Mouse (Mus musculus): ENCODE results near the gene Slc17a2. TPM values are rescaled to one million over a fixed set of nuclear protein-coding genes. Genes with fewer than 3 reads are reported as not detected.

Gene Slc17a2
- polyA plus RNA-seq (2014; fragmentation: Illumina TruSeq; extraction: RNeasy Lipid Tissue Mini Kit (QIAGEN cat#74804)) = 0.09 TPM

DNA sequence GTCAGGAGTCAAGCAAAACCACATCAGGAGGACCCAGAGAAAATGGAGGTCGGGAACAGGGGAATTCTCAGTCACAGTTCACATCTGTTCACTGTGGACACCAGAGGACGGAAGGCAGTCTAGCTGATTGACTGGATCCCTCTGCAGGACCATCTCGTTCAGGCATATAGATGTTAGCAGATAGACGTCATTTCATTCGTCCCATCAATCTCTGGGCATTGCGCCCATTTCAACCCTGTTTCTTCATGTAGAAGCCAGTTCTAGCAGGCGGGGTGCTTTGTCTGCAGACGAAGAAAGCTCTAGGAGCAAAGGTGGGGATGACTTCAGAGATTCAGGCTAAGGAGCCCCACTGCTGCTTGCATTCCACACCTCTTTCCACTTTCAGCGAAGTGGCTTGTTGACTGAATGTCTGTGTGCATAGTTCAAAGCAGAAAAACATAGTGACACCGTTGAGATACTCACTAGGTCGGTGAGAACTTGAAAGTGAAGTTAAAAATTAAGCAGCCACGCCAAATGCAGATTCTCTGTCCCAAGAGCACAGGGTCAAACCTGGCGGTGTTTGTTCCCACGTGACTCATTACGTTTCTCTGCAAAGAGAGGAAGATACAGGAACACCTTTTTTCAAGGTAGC, at the start of gene Slc17a2:
Gene Slc17a2 (plus strand): TSS at position 572 of the 631 bp plus-strand sequence.

DNA sequence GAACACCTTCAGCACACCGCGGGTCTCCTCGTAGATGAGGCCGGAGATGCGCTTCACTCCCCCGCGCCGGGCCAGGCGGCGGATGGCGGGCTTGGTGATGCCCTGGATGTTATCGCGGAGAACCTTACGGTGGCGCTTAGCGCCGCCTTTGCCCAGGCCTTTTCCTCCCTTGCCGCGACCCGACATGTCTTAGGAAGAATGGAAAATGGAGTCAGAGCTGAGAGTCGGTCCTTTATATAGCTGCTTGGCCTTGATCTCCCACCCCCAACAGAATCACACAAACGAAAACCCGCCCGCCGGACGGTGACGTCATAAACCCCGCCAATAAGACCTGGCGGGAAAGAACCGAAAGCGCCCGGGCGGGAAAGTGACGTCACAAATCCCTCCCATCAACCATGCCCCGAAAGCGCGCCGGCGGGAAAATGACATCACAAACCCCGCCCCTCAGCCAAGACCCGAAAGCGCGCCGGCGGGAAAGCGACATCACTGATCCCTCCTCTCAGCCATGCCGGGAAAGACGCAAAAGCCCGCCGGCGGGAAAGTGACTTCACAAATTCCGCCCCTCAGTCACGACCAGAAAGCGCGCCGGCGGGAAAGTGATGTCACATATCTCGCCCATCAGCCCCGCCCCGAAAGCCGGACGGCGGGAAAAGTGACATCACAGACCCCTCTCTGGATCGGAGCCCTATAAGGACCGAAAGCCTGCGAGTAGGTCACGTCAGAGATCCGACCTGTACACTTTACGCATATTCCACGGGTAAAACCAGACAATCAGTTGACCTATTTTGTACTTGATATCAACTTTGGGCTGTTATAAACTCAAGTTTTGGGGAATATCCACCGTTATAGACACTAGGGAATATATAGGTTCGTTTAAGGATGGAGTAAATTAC, 45.6 kb upstream of the Slc17a2 start, which contains the start of gene Hist1h4a:
Gene Hist1h4a (minus strand): TSS at position 259 of the 893 bp plus-strand sequence.

DNA sequence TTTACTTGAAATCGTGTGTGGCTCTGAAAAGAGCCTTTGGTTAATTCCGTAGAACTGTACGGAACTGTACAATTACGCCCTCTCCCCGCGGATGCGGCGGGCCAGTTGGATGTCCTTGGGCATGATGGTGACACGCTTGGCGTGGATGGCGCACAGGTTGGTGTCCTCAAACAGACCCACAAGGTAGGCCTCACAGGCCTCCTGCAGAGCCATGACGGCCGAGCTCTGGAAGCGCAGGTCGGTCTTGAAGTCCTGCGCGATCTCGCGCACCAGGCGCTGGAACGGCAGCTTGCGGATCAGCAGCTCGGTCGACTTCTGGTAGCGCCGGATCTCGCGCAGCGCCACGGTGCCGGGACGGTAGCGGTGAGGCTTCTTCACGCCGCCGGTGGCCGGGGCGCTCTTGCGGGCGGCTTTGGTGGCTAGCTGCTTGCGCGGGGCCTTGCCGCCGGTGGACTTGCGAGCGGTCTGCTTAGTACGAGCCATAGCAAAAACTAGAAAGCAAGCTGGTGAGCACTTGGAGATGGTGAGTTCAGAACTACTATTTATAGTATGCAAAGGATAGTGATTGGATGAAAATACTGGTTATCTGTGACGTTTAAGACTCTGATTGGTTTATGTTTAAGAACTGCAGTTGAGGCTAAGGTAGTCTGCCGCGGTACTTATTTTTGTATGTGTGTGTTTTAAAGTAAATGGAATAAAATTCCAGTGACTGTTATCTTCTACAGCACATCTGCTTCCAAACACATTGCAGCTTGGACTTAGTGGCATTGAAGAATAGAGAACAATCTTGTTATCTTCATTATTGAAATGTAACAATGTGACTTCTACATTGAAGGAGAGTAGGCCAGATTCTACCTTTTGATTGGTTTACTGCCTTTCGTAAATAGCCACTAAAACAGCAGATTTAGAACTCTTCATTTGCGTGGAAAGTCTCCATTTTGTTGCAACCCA, 44.6 kb upstream of the Slc17a2 start, which contains the start of gene Hist1h3a:
Gene Hist1h3a (minus strand): TSS at position 516 of the 951 bp plus-strand sequence.

GRCm38 (mm10) chr13:23763586-23764323, 43.0 kb upstream of the Slc17a2 start, which contains the start of gene Hist1h1a:
Gene Hist1h1a, plus strand, starts transcription at chr13:23763666.

GRCm38 (mm10) chr13:23769613-23770012, 37.2 kb upstream of the Slc17a2 start, which contains the start of gene Trim38:
Gene Trim38, plus strand, starts transcription at chr13:23769913.

DNA sequence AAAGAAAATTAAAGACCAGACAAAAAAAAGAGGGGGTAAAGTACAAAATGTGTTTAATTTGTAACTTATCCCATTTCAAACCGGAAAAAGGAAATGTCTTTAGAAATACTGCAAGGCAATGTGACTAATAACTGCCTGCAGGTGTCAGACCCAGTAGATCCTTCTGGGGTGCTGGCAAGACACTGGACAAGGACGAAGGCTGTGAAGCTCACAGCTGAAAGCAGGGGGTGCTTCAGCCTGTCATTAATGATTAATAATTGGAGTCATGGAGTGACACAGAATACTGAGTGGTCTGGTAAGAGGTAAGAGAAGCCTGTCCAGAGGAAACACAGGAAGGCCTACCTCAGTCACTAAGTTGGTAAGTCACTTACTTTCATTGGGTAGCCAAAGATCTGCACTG, 32.5 kb downstream of the Slc17a2 start, which contains the start of gene Slc17a3:
Gene Slc17a3 (plus strand): TSS at position 127 of the 400 bp plus-strand sequence.

GRCm38 (mm10) chr13:23867405-23867804, 60.6 kb downstream of the Slc17a2 start, which contains the start of gene Slc17a1:
Gene Slc17a1, plus strand, starts transcription at chr13:23867750.

Other genes starting within 250 kb of the Slc17a2 start
- gene Hist1h3e, start 244.6 kb upstream of the Slc17a2 start, polyA plus RNA-seq (2014; fragmentation: Illumina TruSeq; extraction: RNeasy Lipid Tissue Mini Kit (QIAGEN cat#74804)) = not detected
- 0.80 TPM for gene Hist1h2ae, start 235.8 kb upstream of the Slc17a2 start, polyA plus RNA-seq (2014; fragmentation: Illumina TruSeq; extraction: RNeasy Lipid Tissue Mini Kit (QIAGEN cat#74804))
- gene Hist1h2bg, start 235.6 kb upstream of the Slc17a2 start, polyA plus RNA-seq (2014; fragmentation: Illumina TruSeq; extraction: RNeasy Lipid Tissue Mini Kit (QIAGEN cat#74804)) = not detected
- gene Hist1h2bf, start 232.8 kb upstream of the Slc17a2 start, polyA plus RNA-seq (2014; fragmentation: Illumina TruSeq; extraction: RNeasy Lipid Tissue Mini Kit (QIAGEN cat#74804)) = not detected
- not detected for gene Hist1h2ad, start 232.6 kb upstream of the Slc17a2 start, polyA plus RNA-seq (2014; fragmentation: Illumina TruSeq; extraction: RNeasy Lipid Tissue Mini Kit (QIAGEN cat#74804))
- gene Hist1h3d, start 231.2 kb upstream of the Slc17a2 start, polyA plus RNA-seq (2014; fragmentation: Illumina TruSeq; extraction: RNeasy Lipid Tissue Mini Kit (QIAGEN cat#74804)) = 0.37 TPM
- 0.57 TPM for gene Hist1h4d, start 225.4 kb upstream of the Slc17a2 start, polyA plus RNA-seq (2014; fragmentation: Illumina TruSeq; extraction: RNeasy Lipid Tissue Mini Kit (QIAGEN cat#74804))
- 3.4 TPM for gene Hist1h2be, start 185.9 kb upstream of the Slc17a2 start, polyA plus RNA-seq (2014; fragmentation: Illumina TruSeq; extraction: RNeasy Lipid Tissue Mini Kit (QIAGEN cat#74804))
- 0.40 TPM for gene Hist1h1e, start 184.4 kb upstream of the Slc17a2 start, polyA plus RNA-seq (2014; fragmentation: Illumina TruSeq; extraction: RNeasy Lipid Tissue Mini Kit (QIAGEN cat#74804))
- 0.83 TPM for gene Hist1h2ac, start 123.0 kb upstream of the Slc17a2 start, polyA plus RNA-seq (2014; fragmentation: Illumina TruSeq; extraction: RNeasy Lipid Tissue Mini Kit (QIAGEN cat#74804))
- gene Hist1h2bc, start 122.8 kb upstream of the Slc17a2 start, polyA plus RNA-seq (2014; fragmentation: Illumina TruSeq; extraction: RNeasy Lipid Tissue Mini Kit (QIAGEN cat#74804)) = 68.0 TPM
- not detected for gene Hist1h1t, start 111.2 kb upstream of the Slc17a2 start, polyA plus RNA-seq (2014; fragmentation: Illumina TruSeq; extraction: RNeasy Lipid Tissue Mini Kit (QIAGEN cat#74804))
- gene Hist1h4c, start 108.5 kb upstream of the Slc17a2 start, polyA plus RNA-seq (2014; fragmentation: Illumina TruSeq; extraction: RNeasy Lipid Tissue Mini Kit (QIAGEN cat#74804)) = not detected
- gene Hfe, start 96.1 kb upstream of the Slc17a2 start, polyA plus RNA-seq (2014; fragmentation: Illumina TruSeq; extraction: RNeasy Lipid Tissue Mini Kit (QIAGEN cat#74804)) = 24.7 TPM
- 9.9 TPM for gene Hist1h1c, start 68.2 kb upstream of the Slc17a2 start, polyA plus RNA-seq (2014; fragmentation: Illumina TruSeq; extraction: RNeasy Lipid Tissue Mini Kit (QIAGEN cat#74804))
- gene Hist1h3c, start 61.4 kb upstream of the Slc17a2 start, polyA plus RNA-seq (2014; fragmentation: Illumina TruSeq; extraction: RNeasy Lipid Tissue Mini Kit (QIAGEN cat#74804)) = not detected
- not detected for gene Hist1h2bb, start 60.3 kb upstream of the Slc17a2 start, polyA plus RNA-seq (2014; fragmentation: Illumina TruSeq; extraction: RNeasy Lipid Tissue Mini Kit (QIAGEN cat#74804))
- not detected for gene Hist1h2ab, start 55.9 kb upstream of the Slc17a2 start, polyA plus RNA-seq (2014; fragmentation: Illumina TruSeq; extraction: RNeasy Lipid Tissue Mini Kit (QIAGEN cat#74804))
- not detected for gene Hist1h3b, start 54.7 kb upstream of the Slc17a2 start, polyA plus RNA-seq (2014; fragmentation: Illumina TruSeq; extraction: RNeasy Lipid Tissue Mini Kit (QIAGEN cat#74804))
- gene Hist1h4b, start 50.0 kb upstream of the Slc17a2 start, polyA plus RNA-seq (2014; fragmentation: Illumina TruSeq; extraction: RNeasy Lipid Tissue Mini Kit (QIAGEN cat#74804)) = not detected
- gene Hist1h4a, start 45.8 kb upstream of the Slc17a2 start, polyA plus RNA-seq (2014; fragmentation: Illumina TruSeq; extraction: RNeasy Lipid Tissue Mini Kit (QIAGEN cat#74804)) = not detected
- not detected for gene Hist1h3a, start 44.6 kb upstream of the Slc17a2 start, polyA plus RNA-seq (2014; fragmentation: Illumina TruSeq; extraction: RNeasy Lipid Tissue Mini Kit (QIAGEN cat#74804))
- gene Hist1h1a, start 43.3 kb upstream of the Slc17a2 start, polyA plus RNA-seq (2014; fragmentation: Illumina TruSeq; extraction: RNeasy Lipid Tissue Mini Kit (QIAGEN cat#74804)) = not detected
- not detected for gene Trim38, start 37.1 kb upstream of the Slc17a2 start, polyA plus RNA-seq (2014; fragmentation: Illumina TruSeq; extraction: RNeasy Lipid Tissue Mini Kit (QIAGEN cat#74804))
- gene Slc17a3, start 32.4 kb downstream of the Slc17a2 start, polyA plus RNA-seq (2014; fragmentation: Illumina TruSeq; extraction: RNeasy Lipid Tissue Mini Kit (QIAGEN cat#74804)) = not detected
- gene Slc17a1, start 60.8 kb downstream of the Slc17a2 start, polyA plus RNA-seq (2014; fragmentation: Illumina TruSeq; extraction: RNeasy Lipid Tissue Mini Kit (QIAGEN cat#74804)) = not detected
- gene Slc17a4, start 108.0 kb downstream of the Slc17a2 start, polyA plus RNA-seq (2014; fragmentation: Illumina TruSeq; extraction: RNeasy Lipid Tissue Mini Kit (QIAGEN cat#74804)) = not detected
- not detected for gene Hist1h2ba, start 127.2 kb downstream of the Slc17a2 start, polyA plus RNA-seq (2014; fragmentation: Illumina TruSeq; extraction: RNeasy Lipid Tissue Mini Kit (QIAGEN cat#74804))
- not detected for gene Hist1h2aa, start 127.5 kb downstream of the Slc17a2 start, polyA plus RNA-seq (2014; fragmentation: Illumina TruSeq; extraction: RNeasy Lipid Tissue Mini Kit (QIAGEN cat#74804))
- gene Scgn, start 184.2 kb downstream of the Slc17a2 start, polyA plus RNA-seq (2014; fragmentation: Illumina TruSeq; extraction: RNeasy Lipid Tissue Mini Kit (QIAGEN cat#74804)) = not detected

Data from ovary, adult 10 weeks (tissue).